Mouse (Mus musculus): ENCODE measurements around the gene Mdh1b. TPM values are rescaled to one million over a fixed set of nuclear protein-coding genes. Genes with fewer than 3 reads are reported as not detected.
A peak's percentile ranks its signal among the peaks of the same experiment; 100 is the strongest.

Gene Mdh1b
- polyA plus RNA-seq (2015; fragmentation: Nextera tagmentation; extraction: Ambion mirVana), result 0.42 and 0.77 TPM in 2 replicates

DNA sequence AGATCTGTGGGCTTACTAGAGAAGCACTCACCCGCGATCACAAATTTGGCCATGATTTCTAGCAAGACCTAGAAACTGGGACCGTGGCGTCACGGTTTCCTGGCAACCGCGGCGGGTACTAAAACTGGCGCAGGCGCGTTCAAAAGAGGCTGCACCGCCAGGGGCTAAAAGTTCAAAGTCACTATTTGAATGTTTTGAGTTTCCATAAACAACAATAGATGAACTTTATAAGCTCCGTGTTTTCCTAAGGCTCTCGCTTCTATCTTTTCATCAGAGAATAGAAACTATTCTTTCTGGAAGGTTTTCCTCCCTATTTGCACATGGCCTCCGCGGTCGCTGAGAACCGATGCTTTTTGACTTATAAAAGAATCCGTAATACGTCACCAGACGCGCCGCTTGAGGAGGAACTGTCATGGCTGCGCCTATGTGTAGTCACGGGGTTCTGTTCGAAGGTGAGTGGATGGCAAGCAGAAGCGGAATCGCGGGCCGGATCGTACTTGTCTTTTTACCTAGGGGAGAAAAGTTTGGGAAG is at the start of gene Mdh1b, which contains the start of gene Fastkd2:
Mdh1b (minus strand) TSS at position 79 of the 532 bp plus-strand sequence.
Fastkd2 (plus strand) TSS at position 375 of the 532 bp plus-strand sequence.
- ATAC-seq (ENCODE audit: borderline replicate concordance, extremely low read depth, low FRiP score, low TSS enrichment), result peak; percentile 94
- H3K27ac ChIP-seq, result no peak within 1 kb of the TSS

DNA sequence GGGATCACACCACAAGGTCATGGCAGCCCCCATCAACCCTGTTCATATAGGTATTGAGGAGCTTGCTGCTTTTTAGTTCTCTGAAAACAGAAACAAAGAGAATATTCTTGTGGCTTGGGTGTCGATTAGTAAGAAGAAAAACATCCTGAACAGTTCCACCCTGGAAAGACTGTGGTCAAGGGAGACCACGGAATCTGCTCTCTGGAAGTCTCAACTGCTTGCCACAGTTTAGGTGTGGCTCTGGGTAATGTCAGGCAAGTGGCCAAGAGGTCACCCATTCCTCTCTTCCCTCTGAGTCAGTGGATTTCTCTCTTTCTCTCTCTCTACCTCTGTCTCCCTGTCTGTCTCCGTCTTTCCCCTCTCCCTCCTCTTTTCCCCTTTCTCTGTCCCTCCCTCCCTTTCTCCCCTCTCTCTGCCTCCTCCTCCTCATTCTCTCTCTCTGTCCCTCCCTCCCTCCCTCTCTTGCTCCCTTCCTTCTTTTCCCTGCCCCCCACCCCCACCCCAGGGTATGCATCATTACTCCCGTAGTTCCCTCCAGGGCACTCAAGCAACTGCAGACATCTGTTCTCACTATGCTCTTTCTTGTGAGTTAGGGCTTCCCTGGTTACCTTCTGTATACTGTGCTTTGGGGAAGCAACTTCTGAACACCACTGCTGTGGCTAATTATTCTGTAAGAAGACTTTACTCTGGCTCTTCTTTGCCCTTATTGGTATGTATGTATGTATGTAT is 46.9 kb upstream of the Mdh1b start:
- no peak for ATAC-seq (ENCODE audit: borderline replicate concordance, extremely low read depth, low FRiP score, low TSS enrichment)
- no peak overlapping the region for H3K4me2 ChIP-seq
- no peaks in the 10 kb centered on the region for H3K27me3 ChIP-seq
- WGBS, result 52% methylated on average over 4 of the region's 4 CpGs
- H3K4me1 ChIP-seq, result no peaks in the 10 kb centered on the region
- H3K27ac ChIP-seq, result no peak overlapping the region
- no peaks in the 10 kb centered on the region for H3K9me3 ChIP-seq
- no peaks in the 10 kb centered on the region for H3K36me3 ChIP-seq
- no peak overlapping the region for H3K9ac ChIP-seq
- H3K4me3 ChIP-seq, result no peak overlapping the region

More for the DNA sequence above, at the start of gene Mdh1b, which contains the start of gene Fastkd2:
- peak within 1 kb of the TSS; percentile 47 for H3K9ac ChIP-seq
- no peaks in the 10 kb centered on the region for H3K27me3 ChIP-seq
- H3K9me3 ChIP-seq, result no peaks in the 10 kb centered on the region
- under 1% methylated on average over 31 of the region's 31 CpGs for WGBS
- H3K4me1 ChIP-seq, result peaks cover 17% of the 10 kb centered on the region
- peak within 1 kb of the TSS; percentile 59 for H3K4me3 ChIP-seq
- peak within 1 kb of the TSS; percentile 62 for H3K4me2 ChIP-seq
- H3K36me3 ChIP-seq, result no peaks in the 10 kb centered on the region

DNA sequence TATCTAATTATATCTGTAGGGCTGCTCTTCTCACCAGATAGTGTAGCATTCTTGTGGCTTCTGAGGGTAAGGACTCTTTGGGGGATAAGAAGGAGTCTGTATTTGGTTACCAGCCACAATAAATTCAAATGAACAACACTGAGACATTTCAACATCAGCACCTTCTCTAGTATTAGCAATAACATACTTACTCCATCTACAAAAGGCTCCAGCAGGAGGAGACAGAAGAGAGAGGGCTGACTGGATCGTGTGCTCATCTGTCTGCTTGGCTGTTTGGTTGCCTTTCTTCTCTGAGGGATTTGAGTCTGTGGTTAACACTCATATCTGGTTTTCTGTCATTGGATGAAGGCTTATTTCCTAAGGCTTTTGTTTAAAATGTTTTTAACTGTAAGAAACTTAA is 46.3 kb upstream of the Mdh1b start:
- Histone ChIP-seq H3K27me3 (no peaks in the 10 kb centered on the region), H3K9ac (no peak overlapping the region), H3K4me2 (no peak overlapping the region), H3K36me3 (no peaks in the 10 kb centered on the region), H3K4me3 (no peak overlapping the region), H3K9me3 (no peaks in the 10 kb centered on the region), H3K27ac (no peak overlapping the region), H3K4me1 (no peaks in the 10 kb centered on the region)
- WGBS, result 29% methylated on average over 1 of the region's 1 CpGs
- no peak for ATAC-seq (ENCODE audit: borderline replicate concordance, extremely low read depth, low FRiP score, low TSS enrichment)

DNA sequence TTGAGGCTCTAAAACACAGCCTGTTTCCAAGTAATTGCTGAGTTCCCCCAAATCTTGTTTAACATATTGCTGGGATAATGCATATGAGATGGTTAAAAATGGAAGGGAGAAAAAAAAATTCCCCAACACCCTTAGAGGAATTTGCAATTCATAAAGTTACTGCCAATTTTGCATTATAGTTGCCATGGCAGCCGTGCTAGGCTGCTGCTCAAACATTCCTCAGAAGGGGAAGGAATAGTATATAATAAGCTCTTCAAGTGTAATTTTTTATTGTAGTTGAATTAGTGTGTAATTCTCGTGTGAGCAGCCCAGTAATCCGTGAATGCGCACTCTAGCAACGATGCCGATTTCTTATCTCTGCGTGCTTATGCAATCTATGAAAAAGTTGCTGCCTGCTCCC is 40.2 kb upstream of the Mdh1b start:
- 47% methylated on average over 7 of the region's 7 CpGs for WGBS
- H3K4me2 ChIP-seq, result no peak overlapping the region
- no peak overlapping the region for H3K27ac ChIP-seq
- no peak overlapping the region for H3K4me3 ChIP-seq
- H3K36me3 ChIP-seq, result no peaks in the 10 kb centered on the region
- H3K9me3 ChIP-seq, result no peaks in the 10 kb centered on the region
- no peaks in the 10 kb centered on the region for H3K27me3 ChIP-seq
- ATAC-seq (ENCODE audit: borderline replicate concordance, extremely low read depth, low FRiP score, low TSS enrichment), result no peak
- H3K4me1 ChIP-seq, result peaks cover 4% of the 10 kb centered on the region; the same call in 1 of the 2 replicates
- H3K9ac ChIP-seq, result no peak overlapping the region

DNA sequence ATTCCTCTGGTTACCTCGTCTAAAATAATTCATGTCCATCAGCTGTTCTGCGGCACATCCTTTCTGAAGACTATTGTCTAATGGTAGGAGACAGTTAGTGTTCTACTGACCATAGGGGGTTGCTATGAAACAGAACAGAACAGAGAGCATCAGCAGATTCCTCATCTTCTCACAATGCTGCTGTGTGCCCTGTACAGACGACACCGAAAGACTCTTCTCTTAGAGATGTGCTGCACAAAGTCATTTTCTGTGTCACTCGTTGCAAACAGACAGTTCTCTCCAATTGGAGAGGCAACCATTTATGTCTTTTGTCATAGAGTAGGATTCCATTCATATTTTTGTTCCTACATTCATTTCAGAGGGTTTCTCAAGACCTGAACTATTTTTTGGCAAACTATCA is 39.0 kb upstream of the Mdh1b start, which contains the start of gene 4933402D24Rik:
4933402D24Rik (minus strand) TSS at position 101 of the 400 bp plus-strand sequence.
- H3K4me2 ChIP-seq, result no peak within 1 kb of the TSS
- no peak within 1 kb of the TSS for H3K4me3 ChIP-seq
- H3K27ac ChIP-seq, result no peak within 1 kb of the TSS
- no peak within 1 kb of the TSS for H3K9ac ChIP-seq
- peaks cover 4% of the 10 kb centered on the region; the same call in 1 of the 2 replicates for H3K4me1 ChIP-seq
- 77% methylated on average over 5 of the region's 5 CpGs for WGBS
- H3K9me3 ChIP-seq, result no peaks in the 10 kb centered on the region
- no peak for ATAC-seq (ENCODE audit: borderline replicate concordance, extremely low read depth, low FRiP score, low TSS enrichment)
- no peaks in the 10 kb centered on the region for H3K27me3 ChIP-seq
- H3K36me3 ChIP-seq, result no peaks in the 10 kb centered on the region

DNA sequence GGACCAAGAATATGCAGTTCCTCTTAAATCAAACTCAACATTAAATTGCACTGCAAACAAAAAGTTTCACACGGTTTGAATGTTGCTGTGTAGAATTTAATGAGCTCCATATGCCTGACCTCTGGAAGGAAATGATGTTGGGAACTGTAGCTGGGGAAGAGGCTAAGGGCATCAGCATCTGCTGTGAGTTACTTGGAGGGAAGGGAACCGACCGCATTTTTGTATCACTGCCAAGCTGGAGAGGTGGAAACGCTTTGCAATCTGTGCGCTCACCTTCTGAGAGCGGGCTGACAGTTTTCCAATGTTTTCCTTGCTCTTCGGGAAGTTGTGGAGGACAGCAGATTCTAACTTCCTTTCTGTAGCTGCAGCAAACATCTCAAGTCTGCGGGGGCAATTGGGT is 38.0 kb upstream of the Mdh1b start:
- Histone ChIP-seq H3K9me3 (no peaks in the 10 kb centered on the region), H3K4me2 (no peak overlapping the region), H3K27ac (no peak overlapping the region), H3K4me1 (peaks cover 4% of the 10 kb centered on the region; the same call in 1 of the 2 replicates), H3K4me3 (no peak overlapping the region), H3K36me3 (no peaks in the 10 kb centered on the region), H3K9ac (no peak overlapping the region), H3K27me3 (no peaks in the 10 kb centered on the region)
- ATAC-seq (ENCODE audit: borderline replicate concordance, extremely low read depth, low FRiP score, low TSS enrichment), result no peak
- 41% methylated on average over 8 of the region's 8 CpGs for WGBS

DNA sequence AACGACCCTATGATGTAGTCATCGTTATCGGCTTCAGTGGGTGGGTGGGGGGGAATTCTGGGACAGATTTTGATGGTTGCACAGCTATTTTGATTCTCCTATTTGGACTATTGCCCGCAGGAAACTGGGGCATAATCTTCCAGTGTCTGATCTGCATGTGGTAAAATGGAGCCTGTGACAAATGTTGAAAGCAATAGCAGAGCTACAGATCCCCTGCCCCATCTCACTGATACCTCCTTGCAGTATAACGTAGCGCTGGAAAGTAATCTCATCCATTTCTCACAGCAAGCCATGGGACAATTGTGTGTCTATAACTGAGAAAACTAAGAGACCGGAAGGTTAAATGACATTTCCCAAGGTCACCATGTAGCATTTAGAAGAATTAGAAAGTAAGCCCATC is 34.3 kb upstream of the Mdh1b start:
- 75% methylated on average over 7 of the region's 7 CpGs for WGBS
- ATAC-seq (ENCODE audit: borderline replicate concordance, extremely low read depth, low FRiP score, low TSS enrichment), result no peak
- Histone ChIP-seq H3K27ac (no peak overlapping the region), H3K4me1 (no peaks in the 10 kb centered on the region), H3K36me3 (no peaks in the 10 kb centered on the region), H3K27me3 (no peaks in the 10 kb centered on the region), H3K9ac (no peak overlapping the region), H3K9me3 (no peaks in the 10 kb centered on the region), H3K4me3 (no peak overlapping the region), H3K4me2 (no peak overlapping the region)

DNA sequence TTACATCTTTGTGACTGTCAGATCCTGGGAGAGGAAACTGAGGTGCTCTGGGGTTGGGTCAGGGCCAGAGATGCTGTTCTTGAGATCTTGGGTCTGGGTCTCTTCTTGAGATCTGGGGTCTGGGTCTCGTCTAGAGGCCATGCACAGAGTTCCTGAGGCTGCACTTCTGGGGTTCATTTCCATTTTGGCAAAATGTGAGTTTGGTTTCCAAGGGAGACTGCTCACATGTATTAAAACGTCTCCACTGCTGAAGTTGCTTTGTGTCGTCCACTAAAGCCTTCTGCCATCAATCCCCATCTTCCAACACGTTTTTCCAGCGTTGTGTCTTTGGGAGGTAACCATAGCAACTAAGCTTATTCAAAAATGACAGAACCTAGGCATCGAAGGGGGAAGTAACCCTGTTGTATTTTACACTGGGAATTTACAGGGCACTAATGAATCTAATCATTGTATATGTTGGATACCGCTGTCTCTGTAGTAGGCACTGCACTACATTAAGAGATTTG is 33.8 kb upstream of the Mdh1b start:
- no peaks in the 10 kb centered on the region for H3K4me1 ChIP-seq
- no peaks in the 10 kb centered on the region for H3K27me3 ChIP-seq
- 0 out of 2 replicates have a peak overlapping the region, but pooled peaks have one; percentile 29 for H3K27ac ChIP-seq
- H3K36me3 ChIP-seq, result no peaks in the 10 kb centered on the region
- no peak overlapping the region for H3K9ac ChIP-seq
- no peak overlapping the region for H3K4me3 ChIP-seq
- no peak for ATAC-seq (ENCODE audit: borderline replicate concordance, extremely low read depth, low FRiP score, low TSS enrichment)
- no peaks in the 10 kb centered on the region for H3K9me3 ChIP-seq
- WGBS, result 37% methylated on average over 7 of the region's 7 CpGs
- no peak overlapping the region for H3K4me2 ChIP-seq

DNA sequence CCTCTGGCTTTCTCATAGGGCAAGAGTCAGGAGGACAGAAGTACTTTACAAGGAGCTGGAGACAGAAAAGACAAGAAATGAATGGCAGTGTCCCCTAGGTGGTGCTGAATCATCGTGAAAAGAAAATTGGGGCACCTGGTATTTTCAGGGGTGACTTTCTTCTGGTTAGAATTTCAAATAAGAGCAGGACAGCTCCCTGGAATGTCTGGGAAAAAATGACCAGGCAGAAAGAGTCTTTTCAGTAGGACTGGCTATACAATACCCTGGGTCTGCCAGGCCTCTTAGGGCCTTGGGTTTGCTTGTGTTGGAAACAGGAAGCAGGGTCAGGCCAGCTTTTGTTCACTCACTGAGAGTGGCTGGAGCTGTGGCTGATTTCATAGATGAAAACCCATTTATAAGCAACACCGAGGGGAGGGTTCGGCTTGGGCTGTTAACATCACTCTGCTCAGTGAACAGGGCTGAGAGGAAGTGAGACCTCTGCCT is 33.1 kb upstream of the Mdh1b start:
- no peak overlapping the region for H3K4me3 ChIP-seq
- H3K36me3 ChIP-seq, result no peaks in the 10 kb centered on the region
- ATAC-seq (ENCODE audit: borderline replicate concordance, extremely low read depth, low FRiP score, low TSS enrichment), result peak; percentile 72
- H3K4me1 ChIP-seq, result no peaks in the 10 kb centered on the region
- WGBS, result 16% methylated on average over 3 of the region's 3 CpGs
- no peaks in the 10 kb centered on the region for H3K27me3 ChIP-seq
- H3K9me3 ChIP-seq, result no peaks in the 10 kb centered on the region
- H3K4me2 ChIP-seq, result no peak overlapping the region
- peak overlapping the region; percentile 29; the same call in 1 of the 2 replicates for H3K27ac ChIP-seq
- H3K9ac ChIP-seq, result no peak overlapping the region

DNA sequence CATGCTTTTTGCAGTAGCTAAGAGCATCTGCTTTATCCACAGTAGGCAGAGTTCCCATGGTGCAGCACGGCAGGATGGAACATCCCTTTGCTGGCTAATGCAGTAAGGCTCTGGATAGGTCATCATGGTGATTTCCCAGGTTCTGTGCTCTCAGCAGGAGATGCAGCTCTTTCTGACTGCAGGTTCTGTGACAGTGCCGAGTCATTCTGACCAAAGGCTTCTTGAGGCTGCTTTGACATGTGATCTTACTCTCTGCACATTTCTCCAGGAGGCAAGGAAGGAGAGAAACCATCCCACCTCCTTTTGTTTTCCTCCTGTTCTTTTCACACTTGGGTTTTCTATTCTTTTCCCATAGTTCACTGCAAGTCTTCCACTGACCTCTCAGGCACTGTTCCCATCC is 25.9 kb upstream of the Mdh1b start:
- WGBS, result 61% methylated on average over 2 of the region's 2 CpGs
- Histone ChIP-seq H3K9me3 (no peaks in the 10 kb centered on the region), H3K36me3 (peaks cover 17% of the 10 kb centered on the region), H3K4me1 (no peaks in the 10 kb centered on the region), H3K4me2 (no peak overlapping the region), H3K27me3 (no peaks in the 10 kb centered on the region), H3K4me3 (no peak overlapping the region), H3K9ac (no peak overlapping the region), H3K27ac (no peak overlapping the region)
- no peak for ATAC-seq (ENCODE audit: borderline replicate concordance, extremely low read depth, low FRiP score, low TSS enrichment)

DNA sequence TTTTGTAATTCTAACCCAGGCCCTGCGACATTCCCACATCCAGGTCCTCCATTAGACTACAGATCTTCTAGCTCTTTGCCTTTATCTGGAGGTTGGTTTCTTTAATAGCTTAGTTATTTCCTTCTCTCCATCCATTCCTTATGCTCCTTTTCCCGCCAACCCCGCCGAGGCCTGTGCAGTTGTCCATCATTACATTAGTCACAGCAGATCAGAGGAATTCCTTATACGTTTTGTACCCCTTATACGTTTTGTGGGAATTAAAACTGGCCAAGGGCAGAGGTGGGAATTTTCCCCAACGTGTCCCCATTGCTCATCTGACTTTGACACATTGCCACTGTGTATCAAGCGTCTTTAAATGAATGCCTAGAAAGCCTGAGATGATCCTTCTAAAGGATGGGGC is 322 bp downstream of the Mdh1b start:
- H3K4me1 ChIP-seq, result peaks cover 17% of the 10 kb centered on the region
- 0 out of 2 replicates have a peak overlapping the region, but pooled peaks have one; percentile 47 for H3K9ac ChIP-seq
- H3K4me2 ChIP-seq, result peak overlapping the region; percentile 57
- H3K36me3 ChIP-seq, result no peaks in the 10 kb centered on the region
- H3K27me3 ChIP-seq, result no peaks in the 10 kb centered on the region
- ATAC-seq (ENCODE audit: borderline replicate concordance, extremely low read depth, low FRiP score, low TSS enrichment), result peak; percentile 36; the same call in 1 of the 2 replicates
- WGBS, result 44% methylated on average over 8 of the region's 8 CpGs
- no peak overlapping the region for H3K27ac ChIP-seq
- H3K9me3 ChIP-seq, result no peaks in the 10 kb centered on the region
- peak overlapping the region; percentile 59 for H3K4me3 ChIP-seq

DNA sequence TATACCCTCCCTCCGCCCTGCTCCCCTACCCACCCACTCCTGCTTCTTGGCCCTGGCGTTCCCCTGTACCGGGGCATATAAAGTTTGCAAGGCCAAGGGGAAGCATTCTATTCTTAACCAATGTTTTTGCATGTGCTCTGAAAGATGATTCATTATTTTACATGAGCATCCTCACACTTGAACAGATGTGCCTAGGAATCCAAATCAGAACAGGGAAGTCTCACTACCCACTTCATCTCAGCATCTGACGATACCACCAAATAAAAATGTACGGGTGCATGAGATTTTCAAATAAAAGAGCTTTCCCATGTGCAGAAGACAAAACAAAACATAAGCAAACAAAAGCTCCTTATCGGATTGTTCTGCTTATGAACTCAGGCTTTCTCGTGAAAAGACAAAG is 10.0 kb downstream of the Mdh1b start:
- H3K9ac ChIP-seq, result no peak overlapping the region
- no peaks in the 10 kb centered on the region for H3K4me1 ChIP-seq
- no peak overlapping the region for H3K27ac ChIP-seq
- 78% methylated on average over 7 of the region's 7 CpGs for WGBS
- no peaks in the 10 kb centered on the region for H3K27me3 ChIP-seq
- H3K4me2 ChIP-seq, result no peak overlapping the region
- no peaks in the 10 kb centered on the region for H3K9me3 ChIP-seq
- ATAC-seq (ENCODE audit: borderline replicate concordance, extremely low read depth, low FRiP score, low TSS enrichment), result no peak
- H3K36me3 ChIP-seq, result no peaks in the 10 kb centered on the region
- H3K4me3 ChIP-seq, result no peak overlapping the region
